Mouse (Mus musculus) megakaryocyte, embryonic 14.5 days (primary cell): ENCODE data around the gene Fnbp1l.

Experiments used
- FLI1 ChIP-seq: IDR thresholded peaks from 2 replicates; pipeline ENCODE4 v1.6.1; 2012; ENCODE audit warnings: low read length, inconsistent platforms, mixed read lengths
- GATA1 ChIP-seq: IDR thresholded peaks from 3 replicates; pipeline ENCODE4 v1.6.1; 2012; ENCODE audit warnings: mixed read lengths, low read length, inconsistent platforms, borderline replicate concordance

GRCm38 (mm10) chr3:122602370-122602769, 17.1 kb downstream of the Fnbp1l start:
- no peak for TF ChIP-seq GATA1
- TF ChIP-seq FLI1 = no peak
